Mouse (Mus musculus) kidney, adult 2 months (tissue): ENCODE results near the gene H2al1a.

Experiments used
- CTCF ChIP-seq: fragments of 200-500 bp; conservative IDR thresholded peaks from 2 replicates; pipeline ENCODE4 v1.5.1; 2011; ENCODE audit warnings: low read depth, mild to moderate bottlenecking, control low read depth, low read length, moderate library complexity, mixed read lengths; ENCODE audit not compliant: insufficient read depth, insufficient read length
- POLR2A ChIP-seq: fragments of 200-500 bp; IDR thresholded peaks from one replicate; pipeline ENCODE4 v1.6.1; 2011; ENCODE audit warnings: low read depth, low read length, control low read depth

DNA sequence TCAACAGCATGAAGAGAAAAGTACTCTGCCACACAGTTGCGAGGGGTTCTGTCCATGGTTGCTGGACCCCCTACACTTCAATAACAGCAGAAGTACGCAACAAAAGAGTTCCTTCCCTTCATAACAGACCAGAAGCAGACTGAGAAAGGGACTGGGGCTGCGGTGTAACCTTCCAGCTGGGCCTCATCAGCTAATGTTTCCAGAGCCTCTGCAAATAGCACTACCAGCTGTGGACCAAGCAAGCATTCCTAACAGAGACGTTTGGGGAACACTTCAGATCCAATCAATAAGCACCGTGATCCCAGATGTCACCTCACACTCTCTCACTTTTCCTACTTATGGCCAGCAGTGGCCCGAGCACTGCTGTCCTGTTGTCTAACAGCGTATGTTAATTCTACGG lies 34.1 kb upstream of the H2al1a start:
- TF ChIP-seq CTCF (no peak), POLR2A (no peak)
